Mouse (Mus musculus) bone marrow, adult 2 months (tissue): Measurements from ENCODE around the gene Lin7a.

Source experiments
- CTCF ChIP-seq: fragments of 200-500 bp; IDR thresholded peaks from 2 replicates; pipeline ENCODE4 v1.5.1; 2011; ENCODE audit warnings: low read length, control low read depth; ENCODE audit not compliant: control insufficient read depth, insufficient read depth
- POLR2A ChIP-seq: fragments of 200-500 bp; IDR thresholded peaks from 2 replicates; pipeline ENCODE4 v1.6.1; 2011; ENCODE audit warnings: low read depth, mild to moderate bottlenecking, control low read depth, low read length, borderline replicate concordance; ENCODE audit not compliant: control insufficient read depth

DNA sequence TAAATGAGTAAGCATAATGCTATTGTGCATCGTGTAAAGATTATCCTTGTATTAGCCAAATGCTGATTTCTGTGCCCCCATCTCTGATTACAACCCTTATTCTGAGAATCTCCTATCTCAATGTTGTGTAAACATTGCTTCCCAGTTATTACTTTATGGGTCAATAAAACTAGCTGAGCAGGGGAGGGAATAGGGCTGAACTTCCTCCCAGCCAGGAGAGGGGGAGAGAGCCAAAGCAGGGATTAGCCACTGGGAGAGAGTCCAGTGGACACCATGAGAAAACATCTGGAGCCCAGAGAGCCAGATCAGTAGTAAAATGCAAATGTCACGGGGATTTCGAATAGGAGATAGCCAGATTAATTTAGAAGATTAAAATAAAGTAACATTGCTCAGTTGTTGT lies 82.0 kb downstream of the Lin7a start:
- TF ChIP-seq CTCF (no peak), POLR2A (no peak)
